Mouse (Mus musculus): Measurements from ENCODE around the gene Zfyve27. TPM values are rescaled to one million over a fixed set of nuclear protein-coding genes. Genes with fewer than 3 reads are reported as not detected.

Gene Zfyve27
- total RNA-seq, 2 experiments from 2014 or later, result 12.5 to 17.4 TPM

DNA sequence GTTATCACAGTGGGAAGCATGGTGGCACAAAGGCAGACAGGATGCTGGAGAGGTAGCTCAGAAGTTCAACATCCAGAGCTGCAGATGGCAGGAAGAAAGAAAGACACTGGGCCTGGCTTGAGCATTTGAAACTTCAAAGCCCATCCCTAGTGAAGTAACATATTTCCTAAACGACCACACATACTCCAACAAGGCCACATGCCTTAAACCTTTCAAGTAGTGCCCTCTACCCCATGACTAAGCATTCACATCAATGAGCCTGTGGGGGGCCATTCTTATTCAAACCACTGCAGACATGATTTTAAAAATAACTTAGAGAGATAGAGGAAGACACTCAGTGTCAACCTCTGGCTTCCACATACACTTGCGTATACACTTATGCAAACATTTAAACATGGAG is 21.0 kb upstream of the Zfyve27 start:
- no peak for DNase-seq

GRCm38 (mm10) chr19:42144067-42144466 is 19.7 kb upstream of the Zfyve27 start:
- DNase-seq, result no peak

- DNase-seq, result peak; percentile 91
These were observed 19.1 kb upstream of the Zfyve27 start for GRCm38 (mm10) chr19:42144541-42145167.

DNA sequence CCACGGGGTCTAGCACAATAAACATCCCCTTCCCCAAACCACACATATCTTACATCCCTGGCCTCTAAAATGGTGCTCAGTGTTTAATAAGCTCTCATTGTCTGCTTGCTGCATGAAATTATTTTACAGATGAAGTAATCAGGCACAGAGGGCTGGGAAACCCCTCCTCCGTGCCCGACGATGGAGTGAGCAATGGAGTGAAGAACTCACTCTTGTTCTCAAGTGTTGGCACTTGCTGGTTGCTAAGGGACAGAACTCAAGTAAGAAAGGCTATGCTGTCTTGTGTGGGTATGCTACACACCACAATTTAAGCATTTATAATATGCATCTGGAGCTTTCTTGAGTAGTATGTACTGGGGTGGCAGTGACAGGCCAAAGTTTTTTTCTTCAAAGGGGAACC is 18.5 kb upstream of the Zfyve27 start:
- DNase-seq, result no peak

DNA sequence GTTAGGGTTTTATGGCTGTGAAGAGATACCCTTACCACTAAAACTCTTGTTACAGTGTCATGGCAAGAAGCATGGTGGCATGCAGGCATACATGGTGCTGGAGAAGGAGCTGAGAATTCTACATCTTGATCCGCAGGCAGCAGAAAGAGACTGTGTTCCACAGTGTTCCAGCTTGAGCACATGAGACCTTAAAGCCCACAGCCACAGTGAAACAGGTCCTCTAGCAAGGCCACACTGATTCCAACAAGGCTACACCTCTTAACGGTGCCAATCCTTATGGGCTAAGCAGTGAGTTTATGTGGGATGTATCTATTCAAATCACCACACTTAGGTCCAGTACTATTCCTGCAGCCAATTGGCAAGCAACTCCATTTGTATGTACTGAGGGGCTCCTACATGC is 18.0 kb upstream of the Zfyve27 start:
- no peak for DNase-seq

DNA sequence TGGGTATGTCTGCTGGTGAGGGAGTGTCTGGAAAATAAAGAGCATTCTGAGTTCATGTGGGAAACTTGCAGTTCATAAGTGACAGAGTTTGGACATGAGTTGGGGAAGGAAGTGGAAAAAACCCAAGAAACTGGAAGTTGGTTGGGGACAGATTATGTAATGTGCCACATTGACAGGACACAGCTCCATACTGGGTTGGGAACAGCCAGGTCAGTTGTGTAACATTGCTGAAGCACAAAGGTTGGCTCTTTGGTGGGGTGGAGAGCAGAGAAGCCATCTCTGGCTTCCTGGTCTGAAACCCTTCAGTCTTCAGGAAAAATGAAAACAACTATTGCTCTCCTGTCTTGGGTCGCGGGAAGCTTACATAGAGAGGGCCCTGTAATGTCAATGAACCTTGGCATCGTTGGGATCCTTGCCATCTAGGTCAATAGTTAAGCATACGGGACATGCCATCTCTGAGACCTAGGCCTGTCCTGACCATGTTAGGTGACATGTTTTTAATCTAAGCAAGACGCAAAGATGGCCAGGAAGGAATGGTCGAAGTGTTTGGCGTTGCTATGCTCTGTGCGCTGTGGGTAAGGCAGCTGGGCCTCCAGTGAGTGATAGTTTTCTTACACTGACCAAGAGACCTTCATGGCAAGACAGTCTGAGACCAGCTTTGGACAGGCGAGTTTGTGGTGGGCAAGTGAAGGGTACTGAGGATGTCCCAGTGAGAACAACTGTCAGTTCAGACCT is 17.3 kb upstream of the Zfyve27 start:
- DNase-seq, result no peak

GRCm38 (mm10) chr19:42147170-42147768 is 16.5 kb upstream of the Zfyve27 start, which contains the start of gene Marveld1:
Marveld1 (plus strand) TSS chr19:42147400.
- peak; percentile 70 for DNase-seq

GRCm38 (mm10) chr19:42147769-42148568 is 15.8 kb upstream of the Zfyve27 start:
- DNase-seq, result peak; percentile 69

DNA sequence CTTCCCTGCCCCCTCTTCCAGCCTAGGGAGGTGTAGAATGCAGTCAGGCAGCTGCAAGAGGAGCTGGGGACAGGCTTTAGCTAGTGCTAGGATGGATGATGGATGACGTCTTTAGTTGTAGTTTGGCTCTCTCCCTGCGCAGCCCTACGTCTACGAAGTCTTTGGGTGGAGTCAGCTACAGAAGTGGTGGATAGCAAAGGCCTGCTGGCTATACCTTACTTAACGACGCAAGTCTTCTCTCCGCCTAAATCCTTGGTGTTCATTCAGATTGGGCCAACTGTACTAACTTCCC is 15.2 kb upstream of the Zfyve27 start:
- DNase-seq, result no peak

- DNase-seq, result peak; percentile 86
These were observed 11.8 kb upstream of the Zfyve27 start for GRCm38 (mm10) chr19:42151990-42152389.

DNA sequence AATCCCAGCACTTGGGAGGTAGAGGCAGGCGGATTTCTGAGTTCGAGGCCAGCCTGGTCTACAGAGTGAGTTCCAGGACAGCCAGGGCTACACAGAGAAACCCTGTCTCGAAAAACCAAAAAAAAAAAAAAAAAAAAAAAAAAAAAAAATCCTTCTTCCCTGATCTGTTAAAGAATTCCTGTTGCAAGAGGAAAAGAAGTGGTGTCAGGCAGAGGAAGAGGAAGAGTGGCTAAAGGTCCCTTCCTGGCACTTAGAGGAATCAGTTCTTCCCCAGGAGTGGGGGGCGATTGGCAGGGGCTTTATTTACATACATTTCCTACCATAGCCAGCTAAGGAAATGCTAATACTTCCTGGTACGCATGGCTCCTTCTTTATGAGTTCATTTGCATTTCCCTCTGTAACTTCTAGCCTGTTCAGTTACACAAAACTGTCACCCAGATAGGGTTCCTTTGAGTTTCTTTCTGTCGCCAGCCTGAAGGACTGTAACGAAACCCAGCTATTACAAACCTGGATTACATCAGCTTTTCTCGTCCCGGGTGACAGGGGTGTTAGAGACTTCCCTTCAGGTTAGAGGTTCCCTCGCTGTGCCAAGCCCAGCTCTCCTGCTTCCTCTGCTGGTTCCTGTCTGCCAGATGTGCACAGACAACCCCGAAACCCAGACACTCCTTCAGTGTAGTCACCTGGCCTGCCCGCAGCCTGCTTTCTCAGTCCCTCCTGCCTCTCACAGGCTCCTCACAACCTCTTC is 6.1 kb upstream of the Zfyve27 start:
- DNase-seq, result no peak

DNA sequence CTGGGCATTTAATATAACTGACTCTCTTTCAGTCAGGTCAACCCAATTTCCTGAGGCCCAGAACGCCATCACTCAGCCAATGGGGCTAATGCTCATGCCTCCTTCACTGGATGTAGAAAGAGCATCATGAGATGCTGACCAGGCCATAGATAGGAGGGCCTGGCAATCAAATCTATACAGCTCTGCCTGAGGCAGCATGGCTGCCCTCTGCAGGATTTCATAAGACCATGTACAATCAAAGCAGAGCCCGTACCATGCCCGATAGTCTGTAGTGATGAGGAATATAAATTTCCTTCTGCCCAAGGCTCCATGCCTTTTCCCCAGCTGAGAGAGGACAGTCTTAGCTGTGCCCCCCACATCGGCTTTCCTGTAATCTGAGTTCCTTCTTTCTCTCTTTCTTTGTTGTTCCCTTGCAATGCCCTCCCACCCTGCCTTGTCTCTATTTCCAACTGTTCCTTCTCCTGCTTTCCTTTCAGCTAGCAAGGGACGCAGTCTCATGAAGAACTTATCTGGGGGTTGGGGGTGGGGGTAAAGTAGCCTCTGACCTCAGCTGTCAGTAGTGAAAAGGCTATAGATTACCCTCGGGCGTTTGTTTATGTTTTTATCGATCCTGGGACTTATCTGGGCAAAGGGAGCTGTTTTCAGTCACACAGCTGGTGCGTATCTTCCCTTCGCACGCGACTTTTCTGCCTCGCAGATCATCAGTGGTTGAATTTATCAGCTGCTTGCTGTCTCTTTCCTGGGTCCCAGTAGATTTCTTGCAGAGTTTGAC is 5.3 kb upstream of the Zfyve27 start:
- DNase-seq, result no peak

DNA sequence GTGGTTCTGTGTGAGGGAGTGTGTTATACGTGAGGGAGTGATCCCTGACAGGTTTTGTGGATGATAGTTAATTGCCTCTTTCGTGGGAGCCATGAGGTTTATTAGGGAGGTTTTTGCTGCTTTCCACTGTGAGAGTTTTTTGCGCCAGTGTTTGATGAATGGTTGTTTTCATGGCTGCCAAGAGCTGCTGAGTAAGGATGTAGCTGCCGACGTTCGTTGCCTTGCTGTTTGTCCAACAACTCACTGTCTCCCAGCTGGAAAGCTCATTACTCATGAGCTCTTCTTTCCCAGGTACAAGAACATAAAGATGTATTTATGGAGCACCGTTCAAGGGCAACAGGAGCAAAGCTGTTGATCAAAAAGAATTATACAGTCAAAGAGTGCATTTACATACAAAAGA is 437 bp downstream of the Zfyve27 start:
- no peak for DNase-seq

GRCm38 (mm10) chr19:42166130-42166529 is 2.4 kb downstream of the Zfyve27 start:
- DNase-seq, result peak; percentile 96

DNA sequence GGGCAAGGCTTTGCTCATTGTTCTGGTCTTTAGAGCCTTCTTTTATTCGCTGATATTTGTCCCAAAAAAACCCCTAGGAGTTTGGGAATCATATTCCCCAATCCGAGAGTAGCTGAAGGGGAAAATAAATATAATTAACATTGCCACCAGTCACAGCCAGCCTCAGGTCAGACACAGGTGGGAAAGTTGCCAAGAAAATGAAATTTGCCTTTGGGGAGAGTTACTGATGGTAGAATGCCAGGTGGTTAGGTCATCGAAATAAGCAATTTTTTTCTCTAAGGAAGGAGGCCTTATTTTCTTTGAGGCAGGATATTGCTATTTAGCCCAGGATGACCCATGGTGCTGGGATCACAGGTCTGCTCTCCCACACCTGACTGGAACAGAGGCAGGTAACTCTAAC is 3.0 kb downstream of the Zfyve27 start:
- no peak for DNase-seq

- DNase-seq, result no peak
These were observed 3.7 kb downstream of the Zfyve27 start for GRCm38 (mm10) chr19:42167489-42167888.

DNA sequence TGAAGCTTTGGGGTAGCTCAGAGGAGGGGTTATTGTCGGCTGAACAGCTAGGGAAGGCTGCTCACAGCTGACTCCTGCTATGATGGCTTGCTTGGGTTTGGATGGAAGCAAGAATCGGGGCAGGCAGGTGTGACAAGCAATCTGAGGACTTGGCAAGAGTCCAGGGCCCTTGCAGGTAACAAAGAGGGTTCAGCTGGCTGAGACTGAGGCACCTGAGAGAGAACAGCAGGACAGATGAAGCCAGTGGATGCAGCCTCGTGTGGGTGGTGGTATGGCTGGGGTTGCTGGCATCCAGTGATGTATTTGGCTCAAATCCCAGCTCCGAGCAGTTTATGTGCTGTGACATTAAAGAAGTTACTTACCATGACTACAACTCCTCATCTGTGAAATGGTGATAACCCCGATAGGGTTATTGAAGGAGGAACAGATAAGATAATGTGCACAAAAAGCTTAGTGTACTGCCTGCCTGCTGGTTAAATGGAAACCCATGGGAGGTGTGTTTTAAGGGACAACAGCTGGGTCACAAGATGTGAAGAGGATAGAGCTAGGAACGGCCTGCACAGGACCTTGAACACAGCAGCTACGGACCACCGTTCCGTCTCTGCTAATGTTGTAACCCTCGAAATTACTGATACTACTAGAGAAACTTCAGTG is 5.7 kb downstream of the Zfyve27 start:
- no peak for DNase-seq

DNA sequence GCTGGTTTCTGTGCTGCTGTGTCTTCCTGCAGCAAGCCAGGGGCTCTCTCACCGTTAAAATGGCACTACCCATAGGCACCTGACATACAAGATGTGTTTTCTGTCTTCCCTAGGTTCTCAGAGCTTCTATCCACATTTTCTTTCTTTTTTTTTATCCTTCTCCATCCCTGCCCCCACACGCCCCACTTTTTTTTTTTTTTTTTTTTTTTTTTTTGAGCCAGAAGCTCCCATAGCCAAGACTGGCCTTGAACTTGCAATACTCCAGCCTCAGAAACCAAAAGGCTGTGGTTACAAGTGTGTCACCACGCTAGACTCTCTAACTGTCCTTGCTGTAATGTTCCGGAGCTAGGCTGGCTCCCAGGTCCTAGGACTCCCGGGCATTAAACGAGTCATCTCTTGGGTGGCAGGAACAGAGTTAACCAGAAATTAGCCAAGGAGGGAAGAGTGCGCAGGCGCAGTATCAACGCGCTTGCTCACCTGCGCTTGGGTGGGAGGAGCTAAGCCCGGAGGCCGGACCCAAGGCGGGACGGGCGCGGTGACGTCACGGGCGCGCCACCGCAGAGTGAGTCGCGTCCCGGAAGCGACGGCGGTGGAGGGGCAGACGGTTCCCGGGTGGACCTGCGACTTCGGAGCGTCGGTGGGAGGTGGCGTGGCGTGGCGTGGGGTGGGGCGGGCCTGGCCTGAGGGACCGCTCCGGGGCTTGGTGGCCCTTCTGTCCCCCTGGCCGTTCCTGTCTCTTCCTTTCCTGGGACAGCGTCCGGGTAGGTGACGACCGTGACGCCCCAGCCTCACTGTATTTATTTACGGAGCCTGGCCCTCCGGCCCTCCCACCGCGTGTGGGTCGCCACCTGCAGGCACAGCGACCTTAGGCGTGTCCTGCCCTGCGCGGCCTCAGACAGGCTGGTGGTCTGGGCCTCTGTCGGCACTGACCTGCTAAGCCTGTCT is 6.5 kb downstream of the Zfyve27 start:
- DNase-seq, result peak; percentile 87

- DNase-seq, result no peak
These were observed 13.1 kb downstream of the Zfyve27 start for GRCm38 (mm10) chr19:42176841-42177240.

GRCm38 (mm10) chr19:42177461-42177860 is 13.7 kb downstream of the Zfyve27 start:
- DNase-seq, result no peak

Data from gastrocnemius, postnatal 10 days (tissue).